Mouse (Mus musculus): ENCODE data around the gene Hnrnpdl.

The Hnrnpdl gene

DNA sequence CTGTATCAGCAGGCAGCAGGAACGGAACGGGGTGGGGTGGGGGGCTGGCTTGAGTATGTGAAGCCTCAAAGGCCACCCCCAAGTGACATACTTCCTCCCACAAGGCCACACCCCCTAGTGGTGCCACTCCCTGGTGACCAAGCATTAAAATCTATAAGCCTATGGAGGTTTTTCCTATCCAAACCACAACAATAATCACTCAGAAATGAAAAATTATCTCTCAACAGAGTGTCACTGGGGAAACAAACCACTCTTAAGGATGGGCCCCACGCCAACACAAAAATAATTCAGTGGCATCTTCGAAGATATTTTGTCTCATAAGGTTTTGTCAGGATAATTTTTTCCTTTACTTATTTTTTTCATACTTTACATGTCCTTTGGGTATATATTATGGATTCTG, 35.6 kb downstream of the Hnrnpdl start:
- no peak for DNase-seq (ENCODE audit: low read depth)

DNA sequence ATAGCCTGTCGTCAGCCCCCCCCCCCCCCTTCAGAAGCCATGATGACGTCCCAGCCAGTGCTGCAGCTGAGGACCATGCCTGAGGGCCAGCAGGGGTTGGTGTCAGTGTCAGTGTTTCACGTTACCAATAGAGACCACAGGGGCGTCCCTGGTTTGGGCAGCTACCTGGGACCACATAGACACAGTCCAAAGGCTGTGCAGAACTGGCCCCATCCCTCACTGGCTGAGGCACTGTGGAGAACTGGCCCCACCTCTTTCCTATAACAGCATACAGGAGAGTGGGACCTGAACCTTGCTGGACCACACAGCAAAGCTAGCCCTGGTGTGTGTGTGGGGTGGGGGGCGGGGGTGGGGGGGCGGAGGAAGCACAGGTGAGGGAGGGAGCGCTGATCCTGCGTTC, 39.0 kb downstream of the Hnrnpdl start:
- DNase-seq (ENCODE audit: low read depth): no peak

DNA sequence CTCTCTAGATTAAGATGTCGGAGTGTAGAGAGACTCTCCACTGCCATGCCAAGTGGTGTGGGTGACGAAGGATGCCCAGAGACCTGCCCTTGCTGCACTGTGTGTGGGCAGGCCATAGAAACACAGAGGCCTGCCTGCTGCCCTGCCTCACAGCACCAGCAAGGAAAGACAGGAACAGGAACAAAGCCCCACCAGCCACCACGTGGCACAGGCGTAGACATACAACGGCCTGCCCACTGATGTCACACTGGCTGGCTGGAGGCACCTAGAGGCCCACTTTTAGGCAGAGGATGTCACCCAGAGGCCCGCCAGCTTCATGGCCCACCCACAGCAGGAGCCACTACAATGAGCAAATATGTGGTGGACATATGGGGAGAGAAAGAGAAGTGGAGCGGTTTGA, 39.4 kb downstream of the Hnrnpdl start:
- DNase-seq (ENCODE audit: low read depth): no peak

DNA sequence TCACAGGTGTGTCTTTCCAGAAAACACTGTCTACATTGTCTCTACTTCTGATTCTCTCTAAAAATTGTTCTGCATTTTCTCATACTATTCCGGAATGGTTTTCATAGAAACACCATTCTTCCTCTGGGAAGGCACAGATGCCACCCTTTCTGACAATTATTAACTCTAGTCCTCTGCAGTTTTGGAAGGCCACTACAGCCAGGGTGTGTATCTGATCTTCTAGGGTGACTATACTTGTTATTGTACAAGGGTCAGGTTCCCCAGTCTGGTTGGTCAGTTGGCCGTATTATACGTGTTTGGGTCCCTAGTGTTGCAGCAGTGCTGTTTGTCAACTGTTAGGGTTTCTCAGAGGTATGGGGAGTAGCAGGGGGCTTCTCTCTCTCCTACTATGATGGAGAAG, 44.8 kb downstream of the Hnrnpdl start:
- no peak for DNase-seq (ENCODE audit: low read depth)

DNA sequence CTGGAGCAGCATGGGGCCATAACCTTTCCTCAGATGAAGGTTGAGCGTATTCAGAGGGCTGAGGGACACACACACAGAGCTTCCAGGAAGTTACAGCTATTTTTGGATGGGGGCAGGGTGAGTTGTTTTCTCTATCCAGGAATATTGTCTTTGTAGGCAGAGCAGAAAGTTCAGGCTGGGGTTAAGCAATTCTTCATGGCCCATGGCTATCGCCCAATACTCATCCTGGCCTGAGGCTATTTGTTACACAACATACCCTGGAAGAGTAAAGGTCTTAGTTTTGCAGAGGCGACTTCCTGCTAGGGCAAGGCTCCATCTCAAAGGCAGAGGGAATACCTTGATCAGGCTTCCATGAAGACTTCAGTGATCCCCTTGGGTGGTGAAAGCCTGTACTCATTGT, 45.3 kb downstream of the Hnrnpdl start:
- no peak for DNase-seq (ENCODE audit: low read depth)
